Mouse (Mus musculus) spleen, embryonic (tissue): ENCODE data around the gene Tmem54.

Source experiments
- CTCF ChIA-PET: fragments of 350-600 bp; sonication (Branson Sonifier 250); formaldehyde crosslinking; loops from one replicate; lab custom pipeline; 2022; lab: Charles Lee

The Tmem54 gene

DNA sequence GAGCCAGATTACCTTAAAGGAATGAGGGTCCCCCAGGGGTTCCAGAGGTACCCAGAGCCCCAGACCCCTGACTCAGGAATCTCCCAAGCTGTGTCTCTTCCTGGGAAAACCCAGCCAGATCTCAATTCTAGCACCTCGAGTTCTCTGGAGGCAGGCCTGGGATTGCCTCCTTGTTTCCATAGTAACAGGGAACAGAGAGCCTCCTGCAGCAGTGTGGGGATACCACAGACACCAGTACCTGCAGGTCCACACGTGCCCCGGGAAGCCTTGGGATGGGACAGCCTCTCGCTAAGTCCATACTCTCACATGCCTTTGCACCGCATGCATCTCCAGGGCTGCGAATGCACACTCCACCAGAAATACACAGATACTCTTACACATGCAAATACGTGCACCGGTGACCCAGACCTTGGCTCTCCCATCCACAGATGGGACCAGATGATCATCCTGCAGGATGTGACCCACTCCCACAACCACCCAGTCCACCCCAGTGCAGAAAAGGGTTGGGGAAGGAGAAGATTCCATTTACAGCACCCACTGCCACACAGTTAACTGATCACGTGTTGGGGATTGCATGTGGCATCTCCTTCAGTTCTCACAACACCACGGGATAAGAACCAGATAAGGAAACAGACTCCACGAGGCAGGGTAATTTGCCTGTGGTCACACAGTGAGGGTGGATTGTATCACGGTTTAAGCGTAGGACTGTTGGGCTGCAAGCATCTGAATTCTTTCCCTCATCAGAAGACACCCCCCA lies 23.4 kb downstream of the Tmem54 start:
- CTCF ChIA-PET = no interaction called here

GRCm38 (mm10) chr4:129129387-129129786 lies 24.0 kb downstream of the Tmem54 start:
- CTCF ChIA-PET = interaction anchor here (0.6 to 0.7 kb wide), 3 partner anchors 36 to 139 kb away, joined by 3 to 4 read pairs (median 3); no protein-coding TSS in a partner anchor

DNA sequence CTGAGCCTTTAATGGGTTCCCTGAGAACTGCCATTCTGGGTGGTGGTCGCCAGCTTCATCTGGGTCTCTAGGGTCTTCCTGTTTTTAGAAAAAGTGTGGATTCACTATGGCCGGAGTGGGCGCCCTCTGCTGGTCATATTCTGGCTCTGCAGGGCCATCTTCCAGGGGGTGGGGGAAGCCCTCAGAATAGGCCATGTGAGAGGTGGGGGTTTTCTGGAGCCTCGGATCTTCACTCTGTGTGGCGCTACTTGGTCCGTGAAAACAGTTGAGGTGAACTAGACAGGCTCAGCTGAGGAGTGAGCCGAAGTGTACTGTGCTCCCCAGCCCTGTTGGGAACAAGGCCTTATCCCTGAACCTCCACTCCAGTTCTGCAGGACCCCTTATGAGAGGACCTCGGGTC lies 24.8 kb downstream of the Tmem54 start:
- CTCF ChIA-PET = interaction anchor here (0.6 to 0.7 kb wide), 3 partner anchors 37 to 139 kb away, joined by 3 to 4 read pairs (median 3); no protein-coding TSS in a partner anchor

GRCm38 (mm10) chr4:129130755-129131303 lies 25.5 kb downstream of the Tmem54 start:
- CTCF ChIA-PET = no interaction called here

DNA sequence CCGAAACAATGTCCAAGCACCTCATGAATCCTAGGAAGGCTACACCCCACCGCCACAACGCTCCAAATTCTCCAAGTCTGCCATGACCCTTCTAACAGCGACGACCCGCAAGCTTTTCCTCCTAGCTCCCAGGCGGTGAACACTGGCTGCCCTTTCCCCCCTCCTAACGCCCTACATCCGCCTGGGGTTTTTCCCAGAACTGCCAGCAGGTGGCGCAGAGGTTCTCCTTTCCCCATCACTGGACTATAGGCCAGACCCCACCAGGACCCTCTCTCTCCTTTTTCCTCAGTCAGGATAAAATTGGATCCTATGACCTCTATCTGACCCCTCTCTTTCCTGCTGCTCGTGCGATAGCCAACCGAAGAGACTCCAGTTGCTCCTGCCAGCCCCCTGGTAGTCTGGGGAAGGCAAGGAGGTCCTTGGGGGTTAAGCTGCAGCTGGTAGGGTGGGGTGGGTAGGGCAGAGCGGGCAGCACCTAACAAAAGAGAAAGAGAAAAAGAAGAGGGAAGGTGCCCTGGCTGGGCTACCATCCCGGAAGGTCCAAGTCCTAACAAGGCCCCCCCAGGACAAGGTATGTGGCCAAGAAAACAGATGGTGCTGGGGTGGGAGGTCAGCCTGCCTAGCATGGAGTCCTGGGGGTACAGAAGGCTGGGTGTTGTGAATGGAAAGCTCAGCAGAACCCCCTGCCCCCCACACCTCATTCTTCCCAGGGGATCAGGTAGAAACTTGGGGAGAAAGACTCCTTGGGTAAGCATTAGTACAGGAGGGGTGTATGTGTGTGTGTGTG lies 29.6 kb downstream of the Tmem54 start:
- CTCF ChIA-PET = no interaction called here

- CTCF ChIA-PET = no interaction called here
These were observed 30.3 kb downstream of the Tmem54 start for GRCm38 (mm10) chr4:129135637-129136036.

- CTCF ChIA-PET = no interaction called here
These were observed 30.8 kb downstream of the Tmem54 start for GRCm38 (mm10) chr4:129136189-129136578.

GRCm38 (mm10) chr4:129136579-129137391 lies 31.4 kb downstream of the Tmem54 start, which contains the start of gene Fndc5:
Gene Fndc5, plus strand, starts transcription at chr4:129136999.
- CTCF ChIA-PET = interaction anchor here (0.5 kb wide), 1 partner anchor 11 kb away, joined by 3 read pairs; no protein-coding TSS in a partner anchor

- CTCF ChIA-PET = interaction anchor here (0.5 kb wide), 1 partner anchor 12 kb away, joined by 3 read pairs; no protein-coding TSS in a partner anchor
These were observed 32.3 kb downstream of the Tmem54 start for GRCm38 (mm10) chr4:129137392-129138321.

GRCm38 (mm10) chr4:129139642-129140041 lies 34.3 kb downstream of the Tmem54 start:
- CTCF ChIA-PET = no interaction called here

GRCm38 (mm10) chr4:129140808-129141207 lies 35.5 kb downstream of the Tmem54 start:
- CTCF ChIA-PET = no interaction called here

- CTCF ChIA-PET = no interaction called here
These were observed 36.5 kb downstream of the Tmem54 start for GRCm38 (mm10) chr4:129141560-129142438.

GRCm38 (mm10) chr4:129142439-129143045 lies 37.2 kb downstream of the Tmem54 start:
- CTCF ChIA-PET = no interaction called here

- CTCF ChIA-PET = no interaction called here
These were observed 38.2 kb downstream of the Tmem54 start for GRCm38 (mm10) chr4:129143509-129143908.

DNA sequence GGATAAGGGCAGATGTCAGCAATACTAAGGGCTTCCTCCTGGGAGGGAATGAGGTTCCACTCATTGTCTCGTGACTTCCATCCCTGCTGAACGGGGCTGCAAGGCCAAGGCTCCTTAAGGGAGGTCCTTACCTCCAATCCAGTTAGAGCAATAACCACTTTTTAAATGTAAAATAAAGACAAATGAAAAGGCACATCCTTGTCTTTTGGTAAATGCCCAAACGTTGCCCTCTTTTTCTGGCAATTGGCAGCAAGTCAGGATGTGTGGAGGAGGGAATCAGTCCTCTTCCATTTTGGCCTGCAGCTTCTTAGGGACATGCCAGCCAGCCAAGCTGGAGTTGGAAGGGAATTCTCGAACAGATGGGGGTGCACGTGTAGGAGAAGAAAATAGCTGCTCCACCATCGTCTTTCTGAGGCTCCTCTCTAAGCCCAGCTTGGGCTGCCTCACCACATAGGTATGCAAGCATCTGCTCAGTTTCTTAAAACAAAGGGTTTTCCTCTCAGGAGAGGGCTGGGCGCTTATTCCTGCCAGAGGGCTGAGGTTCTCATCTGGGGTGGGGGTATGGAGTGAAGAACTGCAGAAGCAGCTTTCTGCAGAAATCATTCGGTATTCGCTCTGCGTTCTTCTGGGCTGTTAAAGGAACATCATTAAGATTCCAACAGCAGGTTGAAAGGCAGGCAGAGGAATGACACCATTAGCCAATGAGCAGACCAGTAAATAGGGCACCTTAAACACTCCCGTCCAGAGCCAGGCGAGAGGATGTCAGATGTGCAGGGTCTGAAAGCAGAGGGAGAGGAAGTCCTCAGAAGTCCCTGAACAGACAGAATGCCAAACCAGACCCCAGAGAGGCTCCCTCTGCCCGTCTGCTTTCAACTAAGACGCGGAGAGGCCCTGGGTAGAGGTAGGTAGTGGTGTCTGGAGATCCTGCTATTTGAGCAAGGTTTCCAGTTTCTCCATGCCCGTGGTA lies 39.3 kb downstream of the Tmem54 start:
- CTCF ChIA-PET = no interaction called here

DNA sequence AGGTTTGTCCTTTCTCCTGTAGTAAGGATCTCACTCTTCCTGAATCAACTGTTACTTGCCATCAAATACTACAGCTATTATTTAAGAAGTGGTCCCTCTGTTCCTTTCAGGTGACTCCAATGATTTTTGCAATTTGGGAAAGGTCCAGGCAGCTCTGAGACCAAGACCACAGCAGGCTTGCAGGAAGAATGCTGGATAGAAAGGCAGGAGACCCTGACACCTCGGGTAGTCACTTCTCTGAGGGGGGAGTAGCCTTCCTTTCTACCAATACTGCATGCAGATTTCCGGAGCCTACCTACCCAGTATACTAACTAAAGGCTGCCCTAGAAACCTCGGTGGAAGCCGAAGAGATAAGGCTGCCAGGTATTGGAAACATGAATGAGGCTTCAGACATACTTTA lies 40.1 kb downstream of the Tmem54 start:
- CTCF ChIA-PET = no interaction called here

- CTCF ChIA-PET = no interaction called here
These were observed 40.6 kb downstream of the Tmem54 start for GRCm38 (mm10) chr4:129145943-129146342.
